Mouse (Mus musculus): ENCODE results near the gene Pdgfra. TPM values are rescaled to one million over a fixed set of nuclear protein-coding genes. Genes with fewer than 3 reads are reported as not detected.

Pdgfra gene
- polyA plus RNA-seq, 1 experiment: 1.8 TPM

DNA sequence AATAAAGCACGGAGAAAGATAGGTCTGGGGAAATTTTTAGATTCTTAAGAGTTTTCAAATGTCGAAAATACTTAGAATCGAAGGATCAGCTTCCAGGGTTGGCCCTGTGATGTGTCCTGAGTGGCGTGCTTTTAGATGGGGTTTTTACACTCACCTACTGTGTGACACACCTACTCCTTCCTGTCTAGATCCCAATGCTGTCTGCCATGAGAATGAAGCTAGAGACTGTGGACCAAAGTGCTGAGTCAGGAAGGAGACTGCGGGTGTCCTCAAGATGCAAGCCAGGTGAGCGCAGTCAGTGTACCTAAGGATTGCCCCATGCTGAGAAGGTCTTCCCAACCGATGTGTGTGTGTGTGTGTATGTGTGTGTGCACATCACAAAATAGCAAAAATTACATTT lies 62.8 kb downstream of the Pdgfra start:
- Histone ChIP-seq H3ac (ENCODE audit: control insufficient read depth, insufficient read length, low read depth) (no peak overlapping the region), H3K4me3 (ENCODE audit: insufficient read depth, poor library complexity, severe bottlenecking) (no peak overlapping the region), H3K27me3 (ENCODE audit: control insufficient read depth, insufficient read depth, insufficient read length) (peaks cover 11% of the 10 kb centered on the region), H3K79me2 (ENCODE audit: control insufficient read depth, insufficient read depth) (no peaks in the 10 kb centered on the region), H3K79me3 (ENCODE audit: low read depth) (no peaks in the 10 kb centered on the region), H3K36me3 (ENCODE audit: control insufficient read depth, insufficient read depth) (no peaks in the 10 kb centered on the region)
- TF ChIP-seq FOSL1 (IDR thresholded peaks at IDR 0.05; ENCODE audit: insufficient read depth, low read length, poor library complexity, severe bottlenecking): no peak
- no peak for TF ChIP-seq CTCF (IDR thresholded peaks at IDR 0.05; ENCODE audit: control insufficient read depth, insufficient read depth, insufficient read length)
- no peak for TF ChIP-seq MYOD1 (IDR thresholded peaks at IDR 0.05; ENCODE audit: control insufficient read depth, insufficient read length, low read depth)
- no peak for TF ChIP-seq MAX (IDR thresholded peaks at IDR 0.05)
- no peak for TF ChIP-seq MYOG (IDR thresholded peaks at IDR 0.05; ENCODE audit: control insufficient read depth, extremely low read depth, insufficient read length)
- no peak for TF ChIP-seq USF1 (IDR thresholded peaks at IDR 0.05; ENCODE audit: low read depth)
- TF ChIP-seq CEBPB (IDR thresholded peaks at IDR 0.05; ENCODE audit: low read depth): no peak

DNA sequence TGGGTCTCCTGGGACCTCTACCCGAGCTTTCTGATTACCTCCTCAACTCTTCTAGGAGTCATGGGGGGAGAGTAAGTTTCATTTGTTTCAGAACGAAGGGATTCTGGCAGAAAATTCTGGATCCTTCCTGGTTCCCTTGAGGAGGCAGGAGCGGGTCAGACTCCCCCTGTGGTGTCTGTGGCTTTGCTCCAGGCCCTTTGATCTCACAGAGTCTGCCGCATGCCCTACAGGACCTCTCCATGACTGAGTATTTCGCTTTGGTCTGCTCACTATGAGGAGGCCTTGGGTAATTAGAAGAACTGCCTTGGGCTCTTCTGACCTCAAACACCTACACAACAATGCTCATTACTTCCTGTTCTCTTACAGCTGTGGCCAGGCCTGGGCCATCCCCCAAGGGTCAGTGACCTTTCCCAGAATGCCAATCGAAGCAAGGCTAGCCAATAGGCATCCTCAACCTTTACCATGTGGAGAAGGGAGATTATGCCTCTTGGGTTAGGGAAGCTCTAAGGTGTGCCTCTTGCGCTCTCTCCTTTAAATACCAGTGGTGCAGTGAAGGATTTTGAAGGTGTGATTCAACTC lies 63.7 kb downstream of the Pdgfra start:
- Histone ChIP-seq H3K36me3 (ENCODE audit: control insufficient read depth, insufficient read depth) (no peaks in the 10 kb centered on the region), H3K4me3 (ENCODE audit: insufficient read depth, poor library complexity, severe bottlenecking) (no peak overlapping the region), H3ac (ENCODE audit: control insufficient read depth, insufficient read length, low read depth) (no peak overlapping the region), H3K79me2 (ENCODE audit: control insufficient read depth, insufficient read depth) (no peaks in the 10 kb centered on the region), H3K27me3 (ENCODE audit: control insufficient read depth, insufficient read depth, insufficient read length) (peaks cover 12% of the 10 kb centered on the region), H3K79me3 (ENCODE audit: low read depth) (no peaks in the 10 kb centered on the region)
- TF ChIP-seq CEBPB (IDR thresholded peaks at IDR 0.05; ENCODE audit: low read depth) (no peak), USF1 (IDR thresholded peaks at IDR 0.05; ENCODE audit: low read depth) (no peak), FOSL1 (IDR thresholded peaks at IDR 0.05; ENCODE audit: insufficient read depth, low read length, poor library complexity, severe bottlenecking) (no peak), CTCF (IDR thresholded peaks at IDR 0.05; ENCODE audit: control insufficient read depth, insufficient read depth, insufficient read length) (no peak), MAX (IDR thresholded peaks at IDR 0.05) (no peak), MYOD1 (IDR thresholded peaks at IDR 0.05; ENCODE audit: control insufficient read depth, insufficient read length, low read depth) (no peak), MYOG (IDR thresholded peaks at IDR 0.05; ENCODE audit: control insufficient read depth, extremely low read depth, insufficient read length) (no peak)

DNA sequence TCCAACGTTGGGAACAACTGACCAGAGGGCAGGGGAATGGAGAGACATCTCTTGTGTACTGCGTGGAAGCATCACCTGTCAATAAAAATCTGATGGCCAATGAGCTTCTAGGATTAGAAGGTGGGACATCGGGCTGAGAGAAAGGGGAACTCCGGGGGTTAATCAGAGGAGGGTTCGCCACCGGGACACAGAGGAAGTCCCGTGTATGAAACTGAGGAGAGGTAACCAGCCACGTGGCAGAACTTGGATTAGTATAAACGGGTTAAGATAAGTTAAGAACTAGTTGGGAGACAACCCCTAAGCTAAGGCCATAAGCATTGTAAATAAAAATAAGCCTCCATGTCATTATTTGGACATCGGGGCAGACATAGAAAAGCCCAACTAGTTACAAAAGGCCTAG lies 69.5 kb downstream of the Pdgfra start:
- no peaks in the 10 kb centered on the region for H3K79me3 ChIP-seq (ENCODE audit: low read depth)
- TF ChIP-seq MYOD1 (IDR thresholded peaks at IDR 0.05; ENCODE audit: control insufficient read depth, insufficient read length, low read depth) (no peak), CEBPB (IDR thresholded peaks at IDR 0.05; ENCODE audit: low read depth) (no peak)

DNA sequence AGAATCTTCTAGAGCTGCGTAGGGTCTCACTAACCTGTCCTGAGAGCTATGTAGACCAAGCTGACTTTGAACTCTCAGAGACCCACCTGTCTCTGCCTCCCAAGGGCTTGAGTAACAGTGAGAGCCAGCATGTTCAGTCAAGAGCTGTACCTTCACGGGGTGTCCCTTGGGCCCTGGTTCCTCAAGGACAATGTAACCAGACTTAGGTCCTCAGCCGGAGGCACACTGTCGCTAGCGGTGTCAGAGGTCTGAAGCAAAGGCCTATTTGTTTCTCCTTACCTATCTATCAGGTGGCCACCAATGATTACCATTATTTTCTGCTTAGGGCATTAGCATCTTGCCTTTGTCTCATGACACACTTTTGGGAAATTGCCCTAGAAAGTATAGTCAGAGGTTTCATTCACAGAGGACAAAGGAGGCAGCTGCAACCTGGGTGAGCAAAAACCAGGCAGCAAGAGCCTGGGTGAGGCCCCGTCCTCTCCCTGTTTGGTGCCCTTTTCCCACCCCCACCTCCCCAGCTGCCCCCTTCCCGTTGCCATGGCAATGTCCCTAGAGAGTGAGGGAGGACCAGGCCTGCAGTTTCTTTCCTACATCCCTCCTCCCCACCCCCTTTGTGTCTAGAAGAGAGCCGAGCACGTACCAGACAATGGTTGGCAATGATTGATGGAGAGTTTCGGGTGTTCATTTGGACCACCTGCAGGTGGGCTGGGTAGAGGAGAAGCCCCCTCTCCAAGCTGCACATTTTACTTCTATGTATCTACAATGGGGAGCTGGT lies 70.6 kb downstream of the Pdgfra start:
- H3ac ChIP-seq (ENCODE audit: control insufficient read depth, insufficient read length, low read depth): no peak overlapping the region
- no peaks in the 10 kb centered on the region for H3K79me3 ChIP-seq (ENCODE audit: low read depth)
- no peak overlapping the region for H3K4me3 ChIP-seq (ENCODE audit: insufficient read depth, poor library complexity, severe bottlenecking)
- TF ChIP-seq MYOD1 (IDR thresholded peaks at IDR 0.05; ENCODE audit: control insufficient read depth, insufficient read length, low read depth): no peak
- no peak for TF ChIP-seq FOSL1 (IDR thresholded peaks at IDR 0.05; ENCODE audit: insufficient read depth, low read length, poor library complexity, severe bottlenecking)
- no peak for TF ChIP-seq MAX (IDR thresholded peaks at IDR 0.05)
- no peak for TF ChIP-seq USF1 (IDR thresholded peaks at IDR 0.05; ENCODE audit: low read depth)
- TF ChIP-seq CEBPB (IDR thresholded peaks at IDR 0.05; ENCODE audit: low read depth): no peak
- TF ChIP-seq MYOG (IDR thresholded peaks at IDR 0.05; ENCODE audit: control insufficient read depth, extremely low read depth, insufficient read length): no peak
- TF ChIP-seq CTCF (IDR thresholded peaks at IDR 0.05; ENCODE audit: control insufficient read depth, insufficient read depth, insufficient read length): no peak
- H3K79me2 ChIP-seq (ENCODE audit: control insufficient read depth, insufficient read depth): no peaks in the 10 kb centered on the region
- H3K27me3 ChIP-seq (ENCODE audit: control insufficient read depth, insufficient read depth, insufficient read length): peaks cover 30% of the 10 kb centered on the region
- H3K36me3 ChIP-seq (ENCODE audit: control insufficient read depth, insufficient read depth): no peaks in the 10 kb centered on the region

More for the DNA sequence above, 69.5 kb downstream of the Pdgfra start:
- H3K36me3 ChIP-seq (ENCODE audit: control insufficient read depth, insufficient read depth): no peaks in the 10 kb centered on the region
- no peak overlapping the region for H3K4me3 ChIP-seq (ENCODE audit: insufficient read depth, poor library complexity, severe bottlenecking)
- no peak overlapping the region for H3ac ChIP-seq (ENCODE audit: control insufficient read depth, insufficient read length, low read depth)
- H3K27me3 ChIP-seq (ENCODE audit: control insufficient read depth, insufficient read depth, insufficient read length): peaks cover 30% of the 10 kb centered on the region
- no peaks in the 10 kb centered on the region for H3K79me2 ChIP-seq (ENCODE audit: control insufficient read depth, insufficient read depth)

DNA sequence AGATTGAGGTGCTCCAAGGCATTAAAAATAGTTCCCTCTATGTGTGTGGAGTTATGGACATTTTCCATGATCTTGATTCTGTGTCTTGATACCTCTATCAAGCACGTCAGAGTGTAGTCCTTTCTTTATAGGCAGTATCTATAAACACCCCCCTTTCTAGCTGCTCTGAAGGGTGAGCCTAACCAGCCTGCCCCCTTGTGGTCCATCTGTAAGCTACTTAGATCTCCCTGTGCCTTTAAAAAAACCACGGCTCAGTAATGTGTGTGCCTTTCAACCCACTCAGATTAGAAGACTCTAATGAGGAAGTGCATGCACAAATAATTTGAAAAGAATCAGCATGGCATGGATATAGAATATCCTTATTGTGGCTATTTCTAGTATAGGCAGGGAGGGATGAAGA lies 86.3 kb downstream of the Pdgfra start:
- no peaks in the 10 kb centered on the region for H3K36me3 ChIP-seq (ENCODE audit: control insufficient read depth, insufficient read depth)
- H3K27me3 ChIP-seq (ENCODE audit: control insufficient read depth, insufficient read depth, insufficient read length): peaks cover 10% of the 10 kb centered on the region
- H3K79me2 ChIP-seq (ENCODE audit: control insufficient read depth, insufficient read depth): no peaks in the 10 kb centered on the region
- H3K79me3 ChIP-seq (ENCODE audit: low read depth): no peaks in the 10 kb centered on the region
- H3ac ChIP-seq (ENCODE audit: control insufficient read depth, insufficient read length, low read depth): no peak overlapping the region
- TF ChIP-seq USF1 (IDR thresholded peaks at IDR 0.05; ENCODE audit: low read depth): no peak
- TF ChIP-seq CTCF (IDR thresholded peaks at IDR 0.05; ENCODE audit: control insufficient read depth, insufficient read depth, insufficient read length): no peak
- no peak for TF ChIP-seq MYOD1 (IDR thresholded peaks at IDR 0.05; ENCODE audit: control insufficient read depth, insufficient read length, low read depth)
- TF ChIP-seq FOSL1 (IDR thresholded peaks at IDR 0.05; ENCODE audit: insufficient read depth, low read length, poor library complexity, severe bottlenecking): no peak
- TF ChIP-seq MYOG (IDR thresholded peaks at IDR 0.05; ENCODE audit: control insufficient read depth, extremely low read depth, insufficient read length): no peak
- TF ChIP-seq CEBPB (IDR thresholded peaks at IDR 0.05; ENCODE audit: low read depth): no peak
- no peak for TF ChIP-seq MAX (IDR thresholded peaks at IDR 0.05)
- no peak overlapping the region for H3K4me3 ChIP-seq (ENCODE audit: insufficient read depth, poor library complexity, severe bottlenecking)

Measured in C2C12 (cell line).